Mouse (Mus musculus) thymus, postnatal 36 days (tissue): ENCODE measurements at regions not wholly inside any gene's neighbourhood (a gene's known extent, or its start where the extent isn't known, plus 50 kb on each side); places are given as distances from the start of the nearest gene placed in this dataset.

ENCODE experiments used
- DNase-seq, 2 experiments: peaks; one replicate each; pipeline ENCODE4 v3.0.0; 2022; ENCODE audit warnings: mixed read lengths in 2 of 2

DNA sequence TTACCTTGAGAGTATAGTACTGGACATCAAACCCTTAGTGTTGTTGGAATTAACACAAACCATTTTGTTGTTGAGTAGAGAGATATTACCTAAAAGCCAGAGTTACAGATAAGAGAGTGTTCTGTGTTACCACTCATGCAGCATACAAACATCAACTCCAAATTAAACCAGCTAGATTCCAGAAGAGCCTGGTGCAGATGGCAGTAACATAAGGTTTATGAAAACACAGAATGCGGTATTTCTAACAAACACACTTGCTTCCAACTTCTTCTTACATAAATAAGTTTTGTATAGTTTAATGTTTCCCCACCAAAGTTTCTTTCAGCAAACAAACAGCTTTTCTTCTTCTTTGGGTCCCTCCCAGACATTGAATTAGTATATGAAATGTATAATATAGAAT, 675.1 kb downstream of the Adgrl2 start:
- no peak for DNase-seq

DNA sequence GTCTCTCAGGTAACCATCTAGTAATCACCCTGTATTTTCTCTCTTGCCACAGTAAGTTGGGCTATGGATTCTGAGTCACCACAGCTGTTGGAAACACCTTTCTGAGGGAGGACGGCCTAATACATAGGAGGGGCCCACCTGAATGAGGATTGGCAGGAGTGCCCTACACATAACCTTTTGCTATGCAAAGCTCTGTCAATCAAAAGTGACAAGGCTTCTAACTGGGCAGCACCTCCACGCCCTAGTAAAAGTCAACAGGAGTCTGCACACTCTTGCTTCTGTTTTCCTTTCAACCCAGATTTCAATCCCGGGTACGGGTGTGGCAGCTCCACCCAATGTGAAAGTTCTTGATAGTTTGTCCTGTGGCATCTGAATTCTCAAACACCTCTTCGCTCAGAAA, 694.8 kb downstream of the Adgrl2 start:
- DNase-seq: no peak

GRCm38 (mm10) chr3:148278978-148279377, 711.4 kb downstream of the Adgrl2 start:
- no peak for DNase-seq

DNA sequence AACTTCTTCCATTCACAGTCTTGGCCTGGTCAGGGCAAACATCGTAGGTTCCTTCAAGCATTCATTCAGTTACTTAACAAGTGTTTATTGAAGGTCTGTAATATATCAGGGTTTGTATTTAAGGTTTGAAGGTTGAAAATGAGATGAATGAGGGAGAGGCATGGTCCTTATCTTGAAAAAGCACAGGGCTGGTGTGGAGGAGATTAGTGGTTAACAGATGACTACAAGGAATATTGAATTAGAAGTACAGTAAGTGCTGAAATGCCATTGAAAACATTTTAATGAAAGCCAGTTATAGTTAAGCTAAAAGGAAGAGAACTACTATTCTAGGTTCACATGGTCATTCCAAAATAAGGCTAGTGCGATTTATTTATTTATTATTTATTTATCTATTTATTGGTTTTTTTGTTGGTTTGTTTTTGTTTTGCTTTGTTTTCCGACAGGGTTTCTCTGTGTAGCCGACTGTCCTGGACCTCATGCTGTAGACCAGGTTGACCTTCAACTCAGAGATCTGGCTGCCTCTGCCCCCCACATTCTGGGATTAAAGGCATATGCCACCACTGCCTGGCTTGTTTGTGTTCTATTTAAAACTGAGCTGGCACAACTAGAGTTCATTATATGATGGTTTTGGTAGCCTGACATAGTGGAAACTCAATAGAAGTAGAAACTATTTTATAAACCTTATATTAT, 718.1 kb downstream of the Adgrl2 start:
- DNase-seq: no peak

GRCm38 (mm10) chr3:148268812-148269211, 721.5 kb downstream of the Adgrl2 start:
- no peak for DNase-seq

GRCm38 (mm10) chr3:148259211-148259610, 731.1 kb downstream of the Adgrl2 start:
- no peak for DNase-seq

DNA sequence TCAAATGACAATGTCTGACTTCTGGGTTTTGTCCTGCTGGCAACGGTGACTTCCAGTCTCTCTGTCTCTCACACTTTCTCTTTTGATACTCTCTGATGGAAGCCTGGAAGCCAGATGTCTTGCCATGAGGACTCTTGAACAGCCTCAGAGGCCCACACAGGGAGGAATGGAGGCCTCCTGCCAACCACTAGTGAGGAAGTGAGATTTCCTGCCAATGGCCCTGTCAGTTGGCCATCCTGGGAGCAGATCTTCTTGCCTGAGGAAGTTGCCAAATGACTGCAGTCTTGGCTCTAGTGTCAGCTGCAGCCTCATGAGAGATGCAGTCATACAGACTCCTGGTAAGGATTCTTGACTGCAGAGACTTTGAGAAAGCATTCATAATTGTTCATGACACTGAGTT, 741.7 kb downstream of the Adgrl2 start:
- no peak for DNase-seq

GRCm38 (mm10) chr3:148246786-148247185, 743.6 kb downstream of the Adgrl2 start:
- no peak for DNase-seq

DNA sequence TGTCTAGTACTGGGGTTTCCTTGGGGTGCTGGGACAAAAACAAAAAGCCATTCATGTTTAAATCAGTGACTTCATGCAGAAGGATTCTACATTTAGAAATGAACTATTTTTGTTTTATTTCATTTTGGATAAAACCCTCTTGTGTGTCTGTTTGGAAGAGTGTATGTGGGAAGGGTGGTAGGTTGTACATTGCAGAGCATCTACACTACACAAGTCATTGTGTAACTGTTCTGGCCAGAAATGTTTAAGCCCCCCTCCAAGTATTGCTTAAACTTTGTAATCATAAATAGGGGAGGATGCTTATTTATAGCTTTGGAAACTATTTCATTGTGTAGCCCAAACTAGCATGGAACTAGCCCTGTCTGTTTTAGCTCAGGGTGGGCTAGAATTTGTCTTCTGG, 752.3 kb downstream of the Adgrl2 start:
- no peak for DNase-seq

GRCm38 (mm10) chr3:148237555-148237954, 752.8 kb downstream of the Adgrl2 start:
- no peak for DNase-seq

- DNase-seq: no peak
These were observed 756.7 kb downstream of the Adgrl2 start for GRCm38 (mm10) chr3:148233616-148234015.

DNA sequence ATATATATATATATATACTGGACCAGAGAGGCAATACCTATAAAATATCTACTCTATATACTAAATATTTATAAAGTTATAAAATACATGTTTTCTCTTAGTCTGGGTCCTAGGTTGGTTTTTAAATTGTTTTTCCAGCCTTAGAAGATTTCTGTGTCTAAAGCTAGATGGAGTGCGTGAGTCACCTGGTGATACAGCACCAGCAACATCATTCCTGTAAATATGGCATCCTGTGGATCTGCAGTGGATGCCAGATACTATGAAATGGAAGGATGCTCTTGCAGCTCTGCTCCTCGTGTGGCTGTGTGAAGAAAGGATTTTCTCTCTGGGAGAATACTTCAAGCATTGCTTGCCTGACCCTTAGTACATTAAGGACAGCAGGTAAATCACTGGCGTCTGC, 761.2 kb downstream of the Adgrl2 start:
- DNase-seq: no peak

DNA sequence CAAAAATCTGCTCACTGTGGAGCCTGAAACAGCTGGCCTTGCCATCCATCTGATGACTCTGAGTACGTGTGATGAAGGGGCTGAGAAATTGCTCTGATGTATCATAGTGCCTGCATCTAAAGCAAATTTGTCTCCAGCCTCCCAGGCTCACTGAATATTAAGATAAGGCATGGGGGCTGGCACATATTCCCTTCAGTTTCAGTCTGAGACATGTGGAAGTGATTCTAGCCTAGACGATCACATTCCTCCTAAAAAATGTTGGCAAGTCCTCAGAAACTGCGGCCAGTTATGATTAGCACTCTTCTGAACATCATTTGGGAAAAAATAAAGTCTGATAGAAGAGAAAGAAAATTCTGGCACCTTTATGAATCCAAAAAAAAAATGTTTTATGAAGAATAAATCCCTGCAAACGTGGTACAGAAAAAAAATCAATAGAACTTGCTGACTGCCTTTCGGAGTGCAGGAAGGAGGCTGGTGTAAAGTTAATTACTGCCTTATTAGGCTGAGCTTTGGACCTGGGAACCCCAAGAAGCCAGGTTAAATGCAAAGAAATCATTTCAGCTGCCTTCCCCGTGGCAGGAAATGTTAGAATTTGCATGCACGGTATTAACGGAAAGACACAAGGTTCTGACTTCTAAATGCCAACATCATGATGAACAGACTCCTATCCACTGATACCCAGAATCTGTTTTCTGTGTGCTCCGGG, 762.2 kb downstream of the Adgrl2 start:
- DNase-seq: no peak

- no peak for DNase-seq
These were observed 769.5 kb downstream of the Adgrl2 start for GRCm38 (mm10) chr3:148220826-148221225.

- DNase-seq: no peak
These were observed 770.2 kb downstream of the Adgrl2 start for GRCm38 (mm10) chr3:148220024-148220590.

DNA sequence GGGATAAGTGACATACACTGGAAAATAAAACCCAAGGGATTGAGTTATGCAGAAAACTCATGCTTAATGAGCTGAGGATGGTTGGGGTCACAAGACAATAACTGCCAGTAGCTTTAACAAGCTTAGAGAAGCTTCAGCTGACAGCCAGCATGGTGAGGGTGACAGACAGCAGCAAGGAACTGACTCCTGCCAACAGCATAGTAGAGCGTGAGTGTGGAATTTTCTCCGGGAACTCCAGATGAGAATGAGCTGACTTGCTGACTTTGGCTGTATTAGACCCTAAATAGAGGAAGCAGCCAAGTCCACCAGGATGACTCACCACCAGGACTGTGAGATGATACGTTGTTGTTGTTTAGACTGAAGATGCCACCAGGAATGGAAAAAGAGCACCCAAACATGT, 788.2 kb downstream of the Adgrl2 start:
- DNase-seq: no peak

DNA sequence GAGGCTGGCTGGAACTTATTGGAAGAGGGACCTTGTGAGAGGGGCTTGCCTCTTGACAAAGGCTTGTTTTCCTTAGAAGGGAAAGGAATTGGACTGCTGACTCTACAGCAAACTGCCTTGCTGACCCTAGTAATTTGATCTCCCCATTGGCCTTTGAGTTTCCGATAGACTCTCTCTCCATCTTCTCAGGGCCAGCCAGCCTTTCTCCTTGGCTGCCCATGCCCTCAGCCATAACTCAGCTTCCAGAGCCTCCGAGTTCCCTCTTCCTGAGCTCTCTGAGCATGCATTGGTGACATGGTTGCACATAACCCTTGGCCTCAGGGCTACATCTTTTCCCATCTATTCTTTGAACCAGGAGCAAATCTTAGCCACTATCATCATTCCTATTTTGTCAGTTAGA, 803.7 kb downstream of the Adgrl2 start:
- no peak for DNase-seq

DNA sequence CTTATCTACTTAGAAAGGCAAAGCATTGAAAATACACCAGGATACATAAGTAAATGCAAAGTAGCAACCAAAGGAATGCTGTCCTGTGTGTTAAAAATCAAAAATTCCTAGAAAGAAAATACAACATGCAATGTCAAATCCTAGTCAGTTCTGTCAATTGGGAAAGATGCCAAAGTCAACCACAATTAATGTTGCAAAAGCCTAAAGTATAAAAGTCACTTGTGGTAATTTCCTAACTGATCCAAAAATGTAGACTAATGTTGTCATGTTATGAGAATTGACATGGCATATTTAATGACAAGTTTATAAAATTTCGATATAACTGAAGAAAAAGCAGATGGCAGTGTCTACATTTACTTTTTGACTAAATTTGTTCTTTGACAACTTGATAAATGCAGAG, 822.8 kb downstream of the Adgrl2 start:
- DNase-seq: no peak

- no peak for DNase-seq
These were observed 831.3 kb downstream of the Adgrl2 start for GRCm38 (mm10) chr3:148159059-148159458.

DNA sequence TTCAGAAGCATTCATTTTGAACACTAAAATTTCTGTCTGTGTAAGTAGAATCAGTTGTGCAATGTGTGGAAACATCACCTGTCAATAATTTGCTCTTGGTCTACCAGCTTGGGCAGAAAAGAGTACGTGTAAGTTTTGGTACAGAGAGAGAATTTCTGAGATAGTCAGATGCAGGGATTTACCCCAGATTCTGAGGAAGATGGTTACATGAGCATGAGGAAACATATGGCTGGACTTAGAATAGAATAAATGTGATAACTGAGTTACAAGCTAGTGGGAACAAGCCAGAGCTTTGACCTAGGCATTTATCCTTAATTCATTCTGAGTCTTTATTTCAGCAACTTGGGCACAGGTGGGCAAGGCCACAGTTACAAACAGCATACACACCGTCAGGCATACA, 831.8 kb downstream of the Adgrl2 start:
- DNase-seq: no peak

DNA sequence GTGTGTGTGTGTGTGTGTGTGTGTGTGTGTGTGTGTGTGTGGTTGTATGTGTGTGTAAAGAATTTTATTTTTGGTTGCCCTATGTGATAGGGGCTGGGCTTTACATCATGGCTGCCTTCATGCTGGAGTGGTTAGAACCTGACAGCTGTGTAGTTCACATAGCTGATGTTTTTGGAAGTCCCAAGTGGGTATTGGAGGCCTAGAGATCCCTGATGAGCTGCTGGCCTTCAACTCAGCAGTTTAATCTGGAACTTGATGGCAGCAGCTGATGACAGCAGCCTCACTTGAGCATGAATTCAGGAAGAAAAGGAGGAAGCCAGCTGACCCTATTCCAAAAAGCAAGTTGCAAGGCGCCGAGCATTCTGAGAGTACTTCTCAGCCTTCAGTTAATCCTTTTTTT, 846.6 kb downstream of the Adgrl2 start:
- no peak for DNase-seq

DNA sequence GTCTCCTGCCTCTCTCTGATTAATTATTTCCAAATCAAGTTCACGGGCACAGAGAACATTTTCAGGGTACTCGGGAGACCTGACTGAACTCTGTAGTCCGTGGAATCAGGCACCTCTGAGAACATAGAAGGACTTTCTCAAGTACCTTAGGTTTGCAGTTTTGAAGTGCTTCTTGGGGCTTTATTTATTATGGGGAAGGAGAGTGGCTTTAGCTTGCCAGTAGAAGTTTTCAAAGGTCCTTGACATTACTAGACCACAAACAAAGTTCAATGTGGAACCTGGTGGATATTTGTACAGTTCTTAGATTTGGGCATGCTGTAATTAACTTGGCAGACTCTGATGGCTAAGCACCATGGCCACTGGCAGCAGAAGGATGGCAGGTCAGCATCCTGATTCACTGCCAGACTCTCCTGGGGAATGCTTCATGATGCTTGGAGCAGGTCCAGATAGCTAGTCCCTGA, 853.5 kb downstream of the Adgrl2 start:
- DNase-seq: no peak

GRCm38 (mm10) chr3:148134646-148135045, 855.7 kb downstream of the Adgrl2 start:
- DNase-seq: no peak

GRCm38 (mm10) chr3:148115576-148115975, 874.8 kb downstream of the Adgrl2 start:
- no peak for DNase-seq
